Mouse (Mus musculus) ES-Bruce4 (cell line): Measurements from ENCODE around the gene Rasa4.
A peak's percentile ranks its signal among the peaks of the same experiment; 100 is the strongest.

Experiments used
- CTCF ChIP-seq: IDR thresholded peaks from one replicate; pipeline ENCODE4 v1.8.1; 2011; ENCODE audit warnings: low read depth, low read length
- EP300 ChIP-seq: IDR thresholded peaks from 2 replicates; pipeline ENCODE4 v1.6.1; 2011; ENCODE audit warnings: low read depth, low read length; ENCODE audit not compliant: insufficient read depth
- POLR2A ChIP-seq: IDR thresholded peaks from one replicate; pipeline ENCODE4 v1.8.1; 2011; ENCODE audit warnings: low read length; ENCODE audit not compliant: insufficient read depth

DNA sequence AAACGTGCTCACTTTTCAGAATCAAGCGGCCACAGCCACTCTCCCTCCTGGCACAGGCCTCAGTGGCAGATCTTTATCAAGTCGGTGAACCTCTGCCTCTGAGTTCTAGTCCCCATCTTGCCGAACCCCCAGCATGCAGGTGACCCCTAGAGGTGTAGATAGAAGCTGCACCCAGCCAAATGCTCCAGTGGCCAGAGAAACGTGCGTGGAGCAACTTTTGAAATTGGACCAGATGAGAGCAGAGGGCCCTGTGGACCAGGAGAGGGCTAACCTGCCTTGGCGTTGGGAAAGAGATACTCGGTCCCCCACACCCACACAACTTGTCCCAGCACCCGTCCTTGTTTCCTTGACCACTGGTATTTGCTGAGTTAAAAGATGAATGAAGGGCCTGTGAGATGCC is 38.3 kb upstream of the Rasa4 start:
- TF ChIP-seq CTCF (peak; percentile 77), EP300 (0 out of 2 replicates have a peak, but pooled peaks have one; percentile 15), POLR2A (no peak)
